Mouse (Mus musculus) cerebellum, adult 8-10 months (tissue): ENCODE data around the gene Izumo4.

ENCODE experiments used
- DNase-seq: peaks from one replicate; pipeline ENCODE4 v3.0.0; 2022

The Izumo4 gene

GRCm38 (mm10) chr10:80701721-80702535 is at the start of gene Izumo4, which contains the start of gene Mob3a:
Gene Izumo4 (plus strand): TSS chr10:80702184.
Gene Mob3a (minus strand): TSS chr10:80701977.
- DNase-seq, result peak; percentile 98

GRCm38 (mm10) chr10:80653156-80653720 is 48.7 kb upstream of the Izumo4 start:
- DNase-seq, result no peak

- DNase-seq, result no peak
Observed at GRCm38 (mm10) chr10:80654866-80655265, 47.1 kb upstream of the Izumo4 start.

GRCm38 (mm10) chr10:80655406-80656129 is 46.4 kb upstream of the Izumo4 start:
- DNase-seq, result no peak

GRCm38 (mm10) chr10:80656130-80656862 is 45.7 kb upstream of the Izumo4 start:
- peak; percentile 97 for DNase-seq

- DNase-seq, result no peak
Observed at GRCm38 (mm10) chr10:80656863-80657623, 44.9 kb upstream of the Izumo4 start, which contains the start of gene Btbd2. Gene Btbd2 (minus strand): TSS chr10:80657071.

GRCm38 (mm10) chr10:80658194-80658840 is 43.7 kb upstream of the Izumo4 start:
- no peak for DNase-seq

GRCm38 (mm10) chr10:80658841-80659202 is 43.2 kb upstream of the Izumo4 start:
- no peak for DNase-seq

- DNase-seq, result peak; percentile 79
Observed at GRCm38 (mm10) chr10:80659213-80659612, 42.8 kb upstream of the Izumo4 start.

- DNase-seq, result no peak
Observed at GRCm38 (mm10) chr10:80661149-80661548, 40.8 kb upstream of the Izumo4 start.

GRCm38 (mm10) chr10:80663485-80664196 is 38.3 kb upstream of the Izumo4 start:
- no peak for DNase-seq

- DNase-seq, result peak; percentile 73
Observed at GRCm38 (mm10) chr10:80664197-80665015, 37.6 kb upstream of the Izumo4 start.

GRCm38 (mm10) chr10:80665016-80665380 is 37.0 kb upstream of the Izumo4 start:
- DNase-seq, result no peak

GRCm38 (mm10) chr10:80665459-80665858 is 36.5 kb upstream of the Izumo4 start:
- no peak for DNase-seq

- no peak for DNase-seq
Observed at GRCm38 (mm10) chr10:80665981-80666733, 35.8 kb upstream of the Izumo4 start.

GRCm38 (mm10) chr10:80666837-80667412 is 35.1 kb upstream of the Izumo4 start:
- no peak for DNase-seq

- no peak for DNase-seq
Observed at GRCm38 (mm10) chr10:80668614-80669013, 33.4 kb upstream of the Izumo4 start.

- no peak for DNase-seq
Observed at GRCm38 (mm10) chr10:80669018-80669417, 33.0 kb upstream of the Izumo4 start.
